Mouse (Mus musculus) MN1 (cell line): ENCODE data around the gene Clpb.

ENCODE experiments used
- DNase-seq: peaks from one replicate; pipeline ENCODE4 v3.0.0-alpha.2; 2016; ENCODE audit warnings: low spot score

The Clpb gene

GRCm38 (mm10) chr7:101726980-101727379 lies 63.5 kb downstream of the Clpb start:
- DNase-seq: no peak

- peak; percentile 17 for DNase-seq
These were observed 68.7 kb downstream of the Clpb start for GRCm38 (mm10) chr7:101732096-101732495.

GRCm38 (mm10) chr7:101733042-101733441 lies 69.6 kb downstream of the Clpb start:
- DNase-seq: no peak

GRCm38 (mm10) chr7:101735297-101735696 lies 71.9 kb downstream of the Clpb start:
- DNase-seq: no peak

GRCm38 (mm10) chr7:101737735-101738134 lies 74.3 kb downstream of the Clpb start:
- DNase-seq: no peak

GRCm38 (mm10) chr7:101739602-101740001 lies 76.2 kb downstream of the Clpb start:
- peak; percentile 22 for DNase-seq

GRCm38 (mm10) chr7:101743487-101743886 lies 80.1 kb downstream of the Clpb start:
- DNase-seq: peak; percentile 45

- DNase-seq: no peak
These were observed 83.3 kb downstream of the Clpb start for GRCm38 (mm10) chr7:101746559-101747334.

GRCm38 (mm10) chr7:101750268-101750667 lies 86.8 kb downstream of the Clpb start:
- DNase-seq: no peak

- DNase-seq: no peak
These were observed 88.9 kb downstream of the Clpb start for GRCm38 (mm10) chr7:101752346-101752745.

- DNase-seq: no peak
These were observed 90.1 kb downstream of the Clpb start for GRCm38 (mm10) chr7:101753492-101753891.

- no peak for DNase-seq
These were observed 91.0 kb downstream of the Clpb start for GRCm38 (mm10) chr7:101754416-101754815.

GRCm38 (mm10) chr7:101755301-101755700 lies 91.9 kb downstream of the Clpb start:
- peak; percentile 48 for DNase-seq

GRCm38 (mm10) chr7:101761899-101762780 lies 98.7 kb downstream of the Clpb start:
- peak; percentile 18 for DNase-seq

GRCm38 (mm10) chr7:101767335-101767907 lies 104.0 kb downstream of the Clpb start:
- DNase-seq: no peak

GRCm38 (mm10) chr7:101770051-101770450 lies 106.6 kb downstream of the Clpb start:
- no peak for DNase-seq

GRCm38 (mm10) chr7:101771604-101772003 lies 108.2 kb downstream of the Clpb start:
- DNase-seq: peak; percentile 44

GRCm38 (mm10) chr7:101772687-101773086 lies 109.3 kb downstream of the Clpb start:
- peak; percentile 99 for DNase-seq

GRCm38 (mm10) chr7:101777053-101777452 lies 113.6 kb downstream of the Clpb start:
- no peak for DNase-seq

- peak; percentile 93 for DNase-seq
These were observed 154.5 kb downstream of the Clpb start, which contains the start of gene Phox2a for GRCm38 (mm10) chr7:101817861-101818401. TSS of gene Phox2a (plus strand) at chr7:101818313.

- DNase-seq: peak; percentile 62
These were observed 157.0 kb downstream of the Clpb start for GRCm38 (mm10) chr7:101820295-101821030.
